Mouse (Mus musculus): ENCODE measurements at regions not wholly inside any gene's neighbourhood (a gene's known extent, or its start where the extent isn't known, plus 50 kb on each side); places are given as distances from the start of the nearest gene placed in this dataset.

DNA sequence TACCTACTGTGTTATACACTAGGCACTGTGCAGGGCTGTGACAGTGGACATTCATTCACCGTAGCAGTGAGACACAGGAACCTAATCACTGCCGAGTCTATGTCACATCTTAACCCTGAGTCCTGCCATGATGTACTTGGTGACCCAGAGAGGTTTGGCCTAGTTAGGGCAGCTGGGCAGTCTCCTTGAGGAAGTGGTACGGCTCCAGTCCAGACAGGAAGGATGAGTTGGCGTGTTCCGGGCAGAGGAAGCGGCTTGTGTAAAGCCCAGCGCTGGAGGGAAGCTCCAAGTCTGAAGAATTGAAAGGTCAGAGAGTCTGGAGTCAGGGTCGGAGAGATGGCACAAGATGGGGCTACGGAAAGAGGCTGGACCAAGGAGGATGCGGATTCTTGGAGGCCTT, 99.4 kb upstream of the Smim15 start:
- DNase-seq, result peak in 1 of 2 experiments; percentile 18
- intact Hi-C loops (cut with DNase I), result no loop called here

DNA sequence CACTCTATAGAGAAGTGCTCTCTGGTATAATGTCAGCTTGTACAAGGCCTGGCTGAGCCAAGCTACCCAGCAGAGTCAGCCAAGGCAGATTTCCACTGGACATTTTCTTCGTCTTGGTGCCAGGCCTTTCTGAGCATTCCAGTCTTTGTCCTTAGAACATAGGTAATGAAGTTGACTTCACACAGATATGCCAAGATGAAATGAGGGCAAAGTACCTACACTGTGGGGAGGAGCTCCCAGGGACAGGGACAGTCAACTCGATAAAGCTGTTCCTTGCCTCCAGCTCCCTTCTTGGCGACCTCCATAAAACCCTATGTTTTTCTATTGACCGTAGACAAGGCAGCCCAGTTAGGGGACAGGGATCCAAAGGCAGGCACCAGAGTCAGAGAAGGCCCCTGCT, 101.3 kb upstream of the Smim15 start:
- no peak for DNase-seq
- intact Hi-C loops (cut with DNase I), result no loop called here

DNA sequence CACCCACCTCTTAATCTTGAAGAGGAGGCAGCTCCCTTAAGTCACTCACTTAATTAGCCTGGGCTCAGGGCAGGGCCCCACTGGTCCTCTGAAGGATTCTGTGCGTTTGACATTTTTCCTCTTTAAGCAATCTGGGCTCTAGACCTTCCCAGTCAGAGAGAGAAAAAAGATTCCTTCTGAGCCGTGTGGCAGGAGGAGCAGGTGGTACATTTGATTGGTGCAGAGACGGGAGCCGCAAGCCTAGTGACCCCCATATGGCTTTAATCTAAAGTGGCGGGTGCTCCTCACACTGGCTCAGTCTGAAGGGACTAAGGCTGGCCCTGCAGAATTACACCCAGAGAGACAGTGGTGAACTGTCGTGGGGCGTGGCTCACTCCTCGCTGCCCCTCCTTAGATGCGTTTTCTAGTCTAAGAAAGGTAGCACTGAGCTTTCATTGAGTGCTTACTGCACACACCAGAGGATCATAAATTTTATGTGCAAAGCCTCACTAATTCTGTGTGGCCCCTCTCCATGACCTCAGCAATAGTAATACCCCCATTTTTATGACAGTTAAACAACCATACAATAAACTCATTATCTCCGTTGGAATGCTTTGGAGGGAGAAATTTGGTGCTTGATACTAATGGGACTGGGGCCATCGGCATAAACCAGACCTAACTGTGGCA, 101.8 kb upstream of the Smim15 start:
- intact Hi-C loops (cut with DNase I), result no loop called here
- DNase-seq, result no peak

GRCm38 (mm10) chr13:107939916-107940646, 104.2 kb upstream of the Smim15 start:
- intact Hi-C loops (cut with DNase I), result no loop called here
- DNase-seq, result peak; percentile 30 to 68

DNA sequence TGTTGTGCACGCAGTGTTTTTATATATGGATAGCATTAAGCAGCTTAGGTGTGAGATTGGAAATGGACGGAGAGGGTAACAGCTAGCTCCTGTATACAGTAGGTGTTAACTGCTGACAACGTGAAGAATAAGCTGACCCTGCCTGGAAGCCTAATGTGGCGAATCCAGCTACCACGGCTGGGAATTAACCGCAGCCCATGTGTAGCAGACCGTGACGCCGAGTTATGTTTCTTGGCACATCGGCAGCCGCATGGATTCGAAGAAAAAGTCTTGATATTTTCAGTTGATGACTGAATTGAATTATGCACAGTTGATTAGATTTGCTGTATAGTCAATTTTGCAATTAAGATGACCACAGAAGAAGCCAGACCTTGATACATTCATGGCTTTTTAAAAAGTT, 108.6 kb upstream of the Smim15 start:
- intact Hi-C loops (cut with DNase I), result no loop called here
- no peak for DNase-seq

- intact Hi-C loops (cut with DNase I), result no loop called here
Observed at GRCm38 (mm10) chr13:107934691-107935090, 109.6 kb upstream of the Smim15 start.

DNA sequence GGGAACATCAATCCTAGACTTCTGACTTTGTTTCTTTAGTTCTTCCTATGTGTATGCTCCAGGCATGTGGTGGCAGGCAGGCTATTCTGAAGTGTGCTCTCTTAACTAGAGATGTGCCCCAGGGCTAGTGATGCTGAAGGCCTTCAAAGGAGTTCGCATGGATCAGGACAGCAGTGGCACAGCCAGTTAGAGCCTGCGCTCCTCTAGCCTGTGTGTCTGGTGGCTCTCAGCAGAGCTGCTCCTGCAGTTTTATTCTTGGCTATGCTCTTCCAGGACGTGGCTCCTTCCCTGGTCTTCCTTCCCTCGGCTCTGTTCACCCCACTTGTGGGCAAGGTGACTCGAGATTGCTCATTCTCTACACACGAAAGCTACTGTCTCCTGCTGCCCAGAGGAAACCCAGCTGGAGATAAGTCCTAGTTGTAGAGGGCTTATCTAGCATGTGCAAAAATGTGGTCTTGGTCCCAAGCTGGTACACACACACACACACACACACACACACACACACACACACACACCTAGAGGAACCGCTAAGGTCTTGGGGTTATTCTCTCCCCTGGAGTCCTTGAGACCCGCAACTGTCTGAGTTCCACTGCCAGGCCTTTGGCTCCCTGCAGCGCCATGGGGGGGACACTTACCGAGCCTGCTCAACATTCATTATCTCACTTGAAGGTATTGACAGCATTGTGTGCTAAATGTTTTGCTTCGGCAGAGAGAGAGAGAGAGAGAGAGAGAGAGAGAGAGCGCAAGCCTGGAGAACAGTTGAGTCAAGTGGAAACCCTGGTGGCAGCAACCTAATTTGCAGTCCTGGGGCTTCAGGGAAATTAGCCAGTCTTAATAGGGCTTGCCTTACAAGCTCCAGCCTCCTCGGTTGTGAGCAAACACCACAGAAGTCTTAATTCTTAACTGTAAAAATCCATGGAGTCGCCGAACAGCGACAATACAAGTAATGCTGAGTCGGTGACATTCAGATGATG, 110.4 kb upstream of the Smim15 start:
- no peak for DNase-seq
- intact Hi-C loops (cut with DNase I), result no loop called here

More at GRCm38 (mm10) chr13:107934691-107935090, 109.6 kb upstream of the Smim15 start:
- DNase-seq, result no peak

DNA sequence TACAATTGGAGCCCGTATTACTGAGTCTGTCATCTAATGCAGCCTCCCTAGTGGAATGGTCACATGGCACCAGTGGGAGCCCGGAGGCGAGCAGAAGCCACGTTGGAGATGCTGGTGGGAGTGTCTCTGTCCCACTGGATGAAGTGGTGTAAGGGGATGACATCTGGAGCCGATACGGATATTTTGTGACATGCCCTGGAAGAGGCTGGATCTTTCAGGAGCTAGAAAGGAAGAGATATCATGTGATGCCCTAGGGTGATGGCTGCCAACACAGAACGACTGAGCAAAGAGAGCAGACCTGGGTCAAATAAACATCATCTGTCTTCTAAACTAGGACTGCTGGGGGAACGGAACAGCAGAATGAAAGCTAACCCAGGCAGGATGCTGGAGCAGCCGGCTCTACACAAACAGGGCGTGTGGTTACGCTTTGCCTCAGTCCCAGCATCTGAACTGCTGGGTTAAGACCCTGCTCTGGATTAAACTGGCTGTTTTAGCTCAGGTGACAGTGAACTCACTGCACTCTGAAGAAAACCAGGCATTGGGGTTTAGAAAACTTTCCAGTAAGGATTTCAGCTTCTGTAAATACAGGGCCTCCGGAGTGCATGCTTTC, 111.7 kb upstream of the Smim15 start:
- intact Hi-C loops (cut with DNase I), result no loop called here
- no peak for DNase-seq

GRCm38 (mm10) chr13:107931216-107931615, 113.0 kb upstream of the Smim15 start:
- intact Hi-C loops (cut with DNase I), result no loop called here
- DNase-seq, result no peak

GRCm38 (mm10) chr13:107927499-107928215, 116.6 kb upstream of the Smim15 start:
- intact Hi-C loops (cut with DNase I), result no loop called here
- peak in 1 of 2 experiments; percentile 20 for DNase-seq

DNA sequence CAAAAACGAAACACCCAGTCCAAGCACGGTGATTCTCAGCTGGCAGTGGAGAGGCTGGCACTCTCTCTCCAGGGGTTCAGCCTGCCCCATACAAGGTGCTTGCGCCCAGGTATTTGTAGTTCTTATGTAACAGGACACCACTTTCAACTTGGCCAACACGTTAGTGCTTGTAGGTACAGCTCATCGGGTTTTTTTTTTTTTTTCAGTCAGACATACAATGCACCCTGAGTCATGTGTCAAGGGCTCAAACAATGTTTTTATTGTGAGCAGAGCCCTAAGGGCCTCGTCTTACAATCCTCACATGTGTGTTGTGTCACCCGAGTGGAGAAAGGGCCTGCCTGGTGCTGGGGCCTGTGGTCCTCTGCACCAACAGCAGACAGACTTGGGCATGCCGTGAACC, 118.8 kb upstream of the Smim15 start:
- no peak for DNase-seq
- intact Hi-C loops (cut with DNase I), result no loop called here

DNA sequence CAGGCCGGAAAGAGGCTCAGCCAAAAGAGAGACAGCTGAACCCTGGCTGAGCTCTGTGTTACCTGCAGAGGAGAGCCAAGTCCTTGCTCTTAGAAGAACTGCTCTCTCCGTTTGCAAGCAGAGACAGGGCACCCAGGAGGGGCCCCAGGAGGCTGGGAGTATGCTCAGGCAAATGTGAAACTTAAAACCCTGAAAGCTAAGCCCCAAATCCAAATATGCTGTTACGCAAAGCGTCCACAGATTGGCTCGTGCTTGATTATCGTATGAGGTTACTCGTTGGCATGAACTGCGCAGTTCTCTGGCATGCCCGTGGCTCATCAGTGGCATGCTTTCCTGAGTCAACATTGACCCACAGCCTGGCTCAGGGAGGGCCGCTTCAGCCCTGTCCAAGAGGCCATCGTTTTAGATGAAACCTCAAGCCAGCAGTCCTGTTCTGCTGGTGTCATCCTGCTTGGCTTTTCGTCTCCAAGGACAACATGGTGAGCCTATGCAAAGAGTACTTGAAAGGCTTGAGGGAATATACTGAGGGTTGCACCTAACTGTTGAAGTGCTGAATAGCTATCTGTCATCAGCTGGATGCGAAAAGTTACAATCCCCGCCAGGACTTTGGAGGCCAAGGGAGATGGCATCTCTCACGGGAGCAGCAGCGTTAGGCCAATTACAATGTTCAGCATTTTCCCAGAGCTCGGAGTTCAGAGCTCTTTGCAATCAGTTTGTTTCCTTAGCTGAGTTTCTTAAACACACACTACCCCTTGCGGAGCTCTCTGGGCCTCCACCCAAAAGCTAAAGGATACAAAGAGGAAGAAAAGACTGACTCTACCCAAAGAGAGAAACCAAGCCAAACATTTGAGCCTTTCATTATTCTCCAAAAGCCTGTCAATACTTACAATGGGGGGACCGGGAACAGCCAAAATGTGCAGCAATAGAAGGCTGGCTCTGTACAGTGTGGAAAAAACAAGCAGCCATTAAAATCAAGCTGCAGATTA, 120.8 kb upstream of the Smim15 start:
- no peak for DNase-seq
- intact Hi-C loops (cut with DNase I), result no loop called here

DNA sequence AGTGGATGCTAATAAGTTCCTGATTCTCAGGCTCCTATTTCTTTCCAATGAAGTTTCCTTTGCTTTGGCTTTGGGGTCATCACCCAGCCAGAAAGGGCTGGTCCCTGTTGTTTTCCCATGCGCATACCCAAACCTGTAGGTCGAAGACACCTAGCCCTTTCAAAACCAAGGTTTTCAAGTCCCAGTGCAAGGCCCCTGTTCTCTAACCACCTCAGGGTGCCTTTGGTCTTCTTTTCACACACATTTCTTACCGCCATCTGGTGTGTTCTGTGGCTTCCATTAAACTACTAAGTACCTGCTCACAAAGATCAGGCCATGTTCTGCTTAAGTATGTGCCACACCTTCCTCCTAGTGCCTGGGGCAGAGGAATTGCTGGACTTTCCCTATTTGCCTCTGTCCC, 124.8 kb upstream of the Smim15 start:
- intact Hi-C loops (cut with DNase I), result no loop called here
- DNase-seq, result no peak

- intact Hi-C loops (cut with DNase I), result no loop called here
- DNase-seq, result no peak
Observed at GRCm38 (mm10) chr13:107918478-107918877, 125.8 kb upstream of the Smim15 start.

GRCm38 (mm10) chr13:107918065-107918464, 126.2 kb upstream of the Smim15 start:
- intact Hi-C loops (cut with DNase I), result no loop called here
- no peak for DNase-seq

DNA sequence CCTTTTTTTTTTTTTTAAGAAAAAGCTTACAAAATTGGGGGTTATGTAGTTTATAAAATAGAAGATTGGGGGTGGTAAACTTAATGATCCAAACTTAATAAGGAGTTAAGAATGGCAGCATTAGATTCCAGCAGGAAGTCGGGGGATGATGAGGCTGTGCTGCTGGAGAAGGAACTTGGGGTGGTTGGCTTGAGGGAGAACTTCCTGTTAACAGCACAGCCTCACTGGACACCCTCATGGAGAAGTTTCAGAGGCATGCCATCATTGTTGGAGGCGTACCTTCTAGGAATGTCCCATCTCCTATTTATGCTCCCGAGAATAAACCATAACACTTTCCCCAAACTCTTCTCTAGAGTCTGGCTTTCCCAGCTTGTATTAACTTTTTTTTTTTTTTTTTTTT, 126.7 kb upstream of the Smim15 start:
- DNase-seq, result no peak
- intact Hi-C loops (cut with DNase I), result no loop called here

DNA sequence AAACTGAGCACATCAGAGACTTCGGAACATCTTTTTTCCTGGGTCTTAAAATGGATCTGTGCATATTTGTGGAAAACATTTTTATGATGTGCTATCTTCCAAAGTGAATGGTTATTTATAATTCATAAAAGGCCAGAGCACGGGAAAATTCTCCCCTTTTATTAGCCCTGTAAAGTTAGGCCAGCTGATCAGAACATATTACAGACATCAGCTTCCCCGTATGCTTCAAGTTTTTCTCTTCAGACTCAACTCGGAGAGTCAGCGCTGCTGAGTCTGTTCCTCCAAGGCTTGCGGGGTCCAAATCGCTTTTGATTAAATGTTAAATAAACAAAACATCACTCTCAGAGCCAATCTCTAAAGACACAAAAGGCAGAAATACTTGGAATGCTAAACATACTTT, 134.1 kb upstream of the Smim15 start:
- no peak for DNase-seq
- intact Hi-C loops (cut with DNase I), result no loop called here

- intact Hi-C loops (cut with DNase I), result no loop called here
- no peak for DNase-seq
Observed at GRCm38 (mm10) chr13:107909343-107910067, 134.7 kb upstream of the Smim15 start.
